Mouse (Mus musculus) thymus, adult 2 months (tissue): ENCODE data around the gene Trpc7. TPM values are rescaled to one million over a fixed set of nuclear protein-coding genes. Genes with fewer than 3 reads are reported as not detected.

ENCODE experiments used
- DNase-seq: peaks from one replicate; pipeline ENCODE4 v3.0.0; 2021
- H3K27ac ChIP-seq: fragments of 200-500 bp; 2 replicates; pipeline ENCODE4 v1.5.1; 2012; ENCODE audit warnings: low read length, control low read depth; ENCODE audit not compliant: control insufficient read depth, insufficient read depth
- H3K27me3 ChIP-seq: fragments of 200-500 bp; 2 replicates; pipeline ENCODE4 v1.6.1; 2012; ENCODE audit warnings: mild to moderate bottlenecking, low read length, moderate library complexity, mixed read lengths; ENCODE audit not compliant: control insufficient read depth, insufficient read depth
- H3K36me3 ChIP-seq: fragments of 200-500 bp; 2 replicates; pipeline ENCODE4 v1.6.1; 2012; ENCODE audit warnings: mild to moderate bottlenecking, low read length, moderate library complexity; ENCODE audit not compliant: control insufficient read depth, insufficient read depth
- H3K4me1 ChIP-seq: fragments of 200-500 bp; replicated peaks from 2 replicates; pipeline ENCODE4 v1.6.1; 2012; ENCODE audit warnings: low read length; ENCODE audit not compliant: control insufficient read depth, insufficient read depth
- H3K4me3 ChIP-seq: fragments of 200-500 bp; 2 replicates; pipeline ENCODE4 v1.5.1; 2012; ENCODE audit warnings: mild to moderate bottlenecking, low read length, control low read depth, moderate library complexity; ENCODE audit not compliant: control insufficient read depth, insufficient read depth
- CTCF ChIP-seq: fragments of 200-500 bp; IDR thresholded peaks from 2 replicates; pipeline ENCODE4 v1.5.1; 2012; ENCODE audit warnings: mild to moderate bottlenecking, control low read depth, low read length, moderate library complexity, borderline replicate concordance; ENCODE audit not compliant: control insufficient read depth, poor library complexity, insufficient read depth; ENCODE audit errors: extremely low read depth
- POLR2A ChIP-seq: fragments of 200-500 bp; IDR thresholded peaks from 2 replicates; pipeline ENCODE4 v1.6.1; 2012; ENCODE audit warnings: mild to moderate bottlenecking, low read length, control low read depth, moderate library complexity; ENCODE audit not compliant: control insufficient read depth, poor library complexity, insufficient read depth; ENCODE audit errors: extremely low read depth
- WGBS: fragments of 180-500 bp; shearing (Covaris S2); methylation state at CpG from one replicate; pipeline ENCODE4 v1.1.7; 2018; 5-methylcytosine and 5-hydroxymethylcytosine counted together
- polyA plus RNA-seq: library from polyadenylated mRNA; depleted of rRNA; stranded (reverse); fragments of >200 nt; gene quantifications from 2 replicates; pipeline ENCODE4 v1.2.3, GENCODE M21; 2012; rRNA removed

The Trpc7 gene
- 0.05 TPM in 1 of 2 replicates, not detected in the other for polyA plus RNA-seq

DNA sequence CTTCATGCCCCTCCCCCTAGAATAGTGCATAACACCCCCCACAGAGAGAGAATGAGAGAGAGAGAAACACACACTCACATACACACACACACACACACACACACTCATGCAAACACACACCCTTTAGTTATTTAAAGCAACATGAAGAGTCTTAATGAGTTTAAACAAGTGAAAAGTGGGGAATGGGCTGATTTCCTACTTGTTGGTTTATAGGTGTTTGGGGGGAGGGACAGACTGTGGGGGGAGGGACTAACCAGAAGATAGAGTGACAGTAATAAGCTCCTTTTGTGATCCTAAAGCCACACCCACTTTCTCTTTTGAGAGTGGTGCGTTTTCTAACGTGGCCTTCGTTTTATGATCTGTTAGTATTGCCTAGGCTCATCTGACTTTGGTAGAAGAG lies at the start of gene Trpc7:
Gene Trpc7, minus strand, starts transcription at position 101 of the 400 bp plus-strand sequence.
- TF ChIP-seq CTCF (no peak), POLR2A (no peak)
- no peak within 1 kb of the TSS for H3K4me3 ChIP-seq
- H3K36me3 ChIP-seq = no peaks in the 10 kb centered on the region
- no peaks in the 10 kb centered on the region for H3K4me1 ChIP-seq
- DNase-seq = no peak
- H3K27ac ChIP-seq = no peak within 1 kb of the TSS
- 82% methylated on average over 3 of the region's 3 CpGs for WGBS
- H3K27me3 ChIP-seq = no peaks in the 10 kb centered on the region

DNA sequence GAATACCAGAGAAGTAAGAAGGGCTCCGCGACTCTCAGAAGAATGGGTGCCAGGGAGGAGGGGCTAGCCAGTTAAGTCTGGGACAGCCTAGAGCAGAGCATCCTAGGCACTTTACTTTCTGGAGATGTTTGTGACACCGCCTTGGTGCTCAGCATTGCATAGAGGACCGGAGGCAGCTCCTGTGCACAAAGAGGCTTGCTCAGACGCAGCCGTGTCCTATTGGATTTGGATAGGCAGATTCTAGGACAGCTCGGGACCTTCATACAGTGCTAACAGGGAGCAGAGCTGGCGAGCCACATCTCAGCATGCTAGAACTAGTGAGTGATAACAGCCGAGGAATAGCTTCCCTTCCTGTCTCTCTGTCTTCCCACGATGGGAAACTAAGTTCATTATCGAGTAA lies 43.5 kb upstream of the Trpc7 start:
- 87% methylated on average over 11 of the region's 11 CpGs for WGBS

DNA sequence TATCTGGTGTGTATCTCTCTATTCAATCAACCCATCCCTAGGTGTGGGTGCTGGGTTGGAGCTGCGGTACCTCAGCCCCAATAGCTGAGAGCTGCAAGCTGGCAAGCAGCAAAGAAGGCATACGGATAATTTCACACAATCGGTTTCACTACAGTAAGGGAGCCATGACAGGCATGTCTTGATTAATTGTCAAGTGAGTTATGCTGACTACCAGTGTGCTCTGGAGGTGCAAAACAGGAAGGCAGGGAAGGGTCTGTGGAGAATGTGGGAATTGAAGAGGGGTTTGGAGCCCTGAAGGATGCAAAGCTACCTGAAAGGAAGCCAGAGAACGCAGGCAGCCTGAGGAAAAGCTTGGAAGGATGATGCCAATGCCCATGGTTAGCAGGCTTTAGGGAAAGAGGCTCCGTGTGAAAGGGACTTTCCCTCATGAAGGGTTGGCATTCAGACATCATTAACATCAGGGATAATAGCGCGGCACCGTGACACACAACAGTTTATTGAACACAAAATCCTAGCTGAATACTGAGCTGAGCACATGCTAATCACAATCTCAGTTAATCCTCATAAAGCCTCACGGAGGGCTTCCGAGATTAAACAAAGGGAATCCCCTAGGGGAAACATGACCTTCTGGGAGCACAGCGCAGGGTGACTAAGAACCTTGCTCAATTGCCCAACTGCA lies 38.2 kb upstream of the Trpc7 start:
- H3K4me3 ChIP-seq = no peak overlapping the region
- DNase-seq = no peak
- H3K36me3 ChIP-seq = no peaks in the 10 kb centered on the region
- TF ChIP-seq POLR2A (no peak), CTCF (no peak)
- H3K4me1 ChIP-seq = no peaks in the 10 kb centered on the region
- no peaks in the 10 kb centered on the region for H3K27me3 ChIP-seq
- 82% methylated on average over 11 of the region's 11 CpGs for WGBS
- H3K27ac ChIP-seq = no peak overlapping the region

More for the DNA sequence above, 43.5 kb upstream of the Trpc7 start:
- no peaks in the 10 kb centered on the region for H3K36me3 ChIP-seq
- H3K4me3 ChIP-seq = no peak overlapping the region
- H3K27me3 ChIP-seq = no peaks in the 10 kb centered on the region
- no peaks in the 10 kb centered on the region for H3K4me1 ChIP-seq
- no peak overlapping the region for H3K27ac ChIP-seq
- no peak for TF ChIP-seq POLR2A
- TF ChIP-seq CTCF = no peak
- no peak for DNase-seq

DNA sequence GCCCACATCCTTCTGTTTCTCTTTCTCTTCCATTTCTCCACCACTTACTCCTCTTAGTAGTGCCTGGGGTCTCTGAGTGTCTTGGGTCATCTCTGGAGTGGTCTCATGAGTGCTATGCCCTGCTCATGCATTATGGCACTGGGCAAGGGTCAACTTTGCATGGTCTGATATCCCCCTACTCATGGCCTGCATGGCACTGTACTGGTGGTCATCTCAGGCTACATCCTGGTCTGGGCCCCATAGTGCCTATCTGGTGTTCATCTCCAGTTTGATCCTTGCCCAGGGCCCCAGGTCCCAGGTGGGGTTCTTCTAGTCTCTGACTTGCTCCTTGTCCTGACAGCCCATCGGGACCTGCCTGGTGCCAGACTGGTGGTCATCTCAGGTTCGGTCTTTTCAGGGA lies 34.6 kb upstream of the Trpc7 start:
- no peak for TF ChIP-seq POLR2A
- no peak for TF ChIP-seq CTCF
- Histone ChIP-seq H3K4me3 (no peak overlapping the region), H3K27me3 (no peaks in the 10 kb centered on the region), H3K36me3 (no peaks in the 10 kb centered on the region), H3K27ac (no peak overlapping the region), H3K4me1 (no peaks in the 10 kb centered on the region)
- 94% methylated on average over 2 of the region's 2 CpGs for WGBS
- DNase-seq = no peak

DNA sequence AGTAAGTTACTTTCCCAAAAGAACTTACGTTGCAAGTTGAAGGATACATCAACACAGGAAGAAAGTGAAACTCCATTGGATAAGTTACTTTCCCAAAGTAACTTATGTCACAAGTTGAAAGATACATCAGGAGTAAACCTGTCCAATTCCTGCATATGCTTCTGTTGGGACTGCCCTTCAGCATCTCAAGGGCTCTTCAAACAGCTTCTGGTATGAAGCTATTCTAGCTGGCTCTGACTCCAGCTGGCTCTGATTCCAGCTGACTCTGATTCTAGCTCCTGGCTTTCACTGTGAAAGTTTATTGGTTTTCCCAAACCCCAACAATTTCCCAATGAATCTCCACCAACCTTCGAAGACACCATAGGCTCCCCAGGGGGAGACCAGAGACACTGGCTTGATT lies 27.2 kb upstream of the Trpc7 start:
- DNase-seq = no peak
- Histone ChIP-seq H3K4me3 (no peak overlapping the region), H3K36me3 (no peaks in the 10 kb centered on the region), H3K27me3 (no peaks in the 10 kb centered on the region), H3K27ac (no peak overlapping the region), H3K4me1 (no peaks in the 10 kb centered on the region)
- TF ChIP-seq POLR2A (no peak), CTCF (no peak)
- WGBS = 80% methylated on average over 2 of the region's 2 CpGs

DNA sequence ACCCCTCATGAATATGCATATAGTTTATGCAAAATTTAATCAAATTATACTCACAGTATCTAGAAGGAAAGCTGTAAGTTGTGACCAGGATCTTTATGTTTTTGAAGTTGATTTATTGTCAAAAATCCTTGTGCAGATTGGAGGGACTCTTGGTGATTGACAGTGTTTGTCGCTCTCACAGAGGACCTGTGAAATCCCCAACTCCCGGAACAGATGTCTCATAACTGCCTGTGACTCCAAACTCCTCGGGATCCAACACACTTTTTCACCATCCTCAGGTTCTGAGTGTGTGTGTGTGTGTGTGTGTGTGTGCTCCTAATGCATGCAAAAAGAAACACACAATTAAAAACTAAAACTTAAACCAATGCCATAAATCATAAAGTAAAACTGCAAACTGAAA lies 25.5 kb upstream of the Trpc7 start:
- Histone ChIP-seq H3K27me3 (no peaks in the 10 kb centered on the region), H3K36me3 (no peaks in the 10 kb centered on the region), H3K27ac (no peak overlapping the region), H3K4me1 (no peaks in the 10 kb centered on the region), H3K4me3 (no peak overlapping the region)
- TF ChIP-seq POLR2A = no peak
- TF ChIP-seq CTCF = no peak
- no peak for DNase-seq
- 68% methylated on average over 3 of the region's 3 CpGs for WGBS

DNA sequence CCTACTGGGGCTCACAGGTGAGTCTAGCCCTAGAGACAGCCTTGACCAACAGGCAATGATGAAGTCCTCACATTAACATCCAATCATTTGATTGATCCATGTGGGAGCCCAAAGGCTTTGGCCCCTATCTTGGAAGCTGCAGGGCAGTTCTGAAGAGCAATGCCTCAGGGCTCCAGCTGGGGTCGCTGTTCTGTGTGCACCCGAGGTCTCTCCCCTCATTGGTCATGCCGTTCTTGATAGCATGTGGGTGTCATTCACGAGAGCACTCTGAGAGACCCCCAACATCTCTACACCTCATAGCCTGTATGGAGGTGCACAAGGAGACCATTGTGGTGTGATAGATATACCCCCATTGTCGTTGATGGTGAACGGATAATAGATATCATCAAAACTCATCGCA lies 18.9 kb upstream of the Trpc7 start:
- no peak overlapping the region for H3K27ac ChIP-seq
- no peaks in the 10 kb centered on the region for H3K27me3 ChIP-seq
- TF ChIP-seq POLR2A (no peak), CTCF (no peak)
- DNase-seq = no peak
- 86% methylated on average over 7 of the region's 7 CpGs for WGBS
- no peaks in the 10 kb centered on the region for H3K36me3 ChIP-seq
- no peaks in the 10 kb centered on the region for H3K4me1 ChIP-seq
- H3K4me3 ChIP-seq = no peak overlapping the region
